Mouse (Mus musculus) megakaryocyte, embryonic 14.5 days (primary cell): ENCODE measurements at regions not wholly inside any gene's neighbourhood (a gene's known extent, or its start where the extent isn't known, plus 50 kb on each side); places are given as distances from the start of the nearest gene placed in this dataset.

Experiments used
- FLI1 ChIP-seq: IDR thresholded peaks from 2 replicates; pipeline ENCODE4 v1.6.1; 2012; ENCODE audit warnings: low read length, inconsistent platforms, mixed read lengths
- GATA1 ChIP-seq: IDR thresholded peaks from 3 replicates; pipeline ENCODE4 v1.6.1; 2012; ENCODE audit warnings: mixed read lengths, low read length, inconsistent platforms, borderline replicate concordance

- TF ChIP-seq GATA1: no peak
- no peak for TF ChIP-seq FLI1
These were observed 162.1 kb downstream of the Ly86 start for GRCm38 (mm10) chr13:37507146-37507545.
